Mouse (Mus musculus): ENCODE measurements at regions not wholly inside any gene's neighbourhood (a gene's known extent, or its start where the extent isn't known, plus 50 kb on each side); places are given as distances from the start of the nearest gene placed in this dataset.
"Not testable (repeated sequence)": the region's sequence is repeated elsewhere in the genome, so short reads cannot be mapped to it uniquely, and the experiment has no call there.

DNA sequence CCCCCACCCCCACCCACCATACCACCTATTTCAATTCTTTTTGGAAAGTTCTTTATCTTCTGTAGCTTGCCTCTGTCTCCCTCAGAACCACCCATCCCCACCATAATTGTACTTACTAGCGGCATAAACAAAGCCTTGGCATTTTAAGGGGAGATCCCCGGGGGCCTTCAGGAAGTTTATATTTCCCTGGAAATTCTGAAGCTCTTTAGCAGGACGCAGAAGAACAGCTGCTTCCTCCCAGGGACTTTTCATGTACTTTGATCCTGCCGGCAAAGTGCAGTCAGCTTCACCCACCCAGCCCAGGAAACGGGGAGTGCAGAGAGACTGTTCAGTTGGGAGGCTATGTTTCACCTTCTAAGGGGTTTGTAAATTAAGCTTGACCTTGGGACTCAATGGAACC lies 545.6 kb upstream of the Tbl1xr1 start:
- DNase-seq = peak; percentile 44 to 77

DNA sequence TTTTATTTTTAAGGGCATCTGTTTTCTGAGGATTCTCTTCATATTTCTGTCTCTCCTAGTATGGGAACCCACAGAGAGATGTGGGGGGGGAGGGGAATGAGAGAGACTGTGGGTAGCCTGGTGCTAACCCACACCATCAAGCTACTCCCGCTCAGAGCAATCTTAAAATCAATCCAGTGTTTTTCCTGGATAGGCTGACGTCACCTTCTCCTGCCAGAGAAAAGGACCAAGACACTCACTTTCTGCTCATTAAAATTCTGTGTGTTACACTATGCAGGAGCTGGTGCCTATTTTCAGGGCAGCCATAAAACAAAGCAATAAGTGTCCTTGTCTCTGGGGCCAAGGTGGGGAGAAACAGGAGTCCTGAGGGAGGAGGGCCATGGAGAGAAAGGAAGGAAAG lies 537.3 kb upstream of the Tbl1xr1 start:
- no peak for DNase-seq

DNA sequence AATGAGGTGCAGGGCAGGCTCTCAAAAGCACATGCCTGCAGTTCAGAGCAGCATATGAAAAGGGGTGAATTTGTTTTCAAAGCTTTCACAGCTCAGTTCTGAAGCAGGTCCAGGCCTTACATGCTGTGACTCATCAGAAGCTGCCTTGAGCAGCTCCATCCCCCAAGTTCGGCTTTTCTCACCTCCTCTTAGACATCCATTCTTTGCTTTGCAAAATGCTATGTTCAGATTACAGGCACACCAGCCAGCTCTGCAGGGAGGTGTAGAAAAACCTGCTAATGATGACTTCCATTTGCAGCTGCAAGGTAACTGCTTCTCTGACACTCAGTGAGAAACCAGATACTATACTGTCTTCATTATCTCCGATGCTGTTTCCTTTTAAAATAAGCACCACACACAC lies 532.0 kb upstream of the Tbl1xr1 start:
- DNase-seq = no peak

DNA sequence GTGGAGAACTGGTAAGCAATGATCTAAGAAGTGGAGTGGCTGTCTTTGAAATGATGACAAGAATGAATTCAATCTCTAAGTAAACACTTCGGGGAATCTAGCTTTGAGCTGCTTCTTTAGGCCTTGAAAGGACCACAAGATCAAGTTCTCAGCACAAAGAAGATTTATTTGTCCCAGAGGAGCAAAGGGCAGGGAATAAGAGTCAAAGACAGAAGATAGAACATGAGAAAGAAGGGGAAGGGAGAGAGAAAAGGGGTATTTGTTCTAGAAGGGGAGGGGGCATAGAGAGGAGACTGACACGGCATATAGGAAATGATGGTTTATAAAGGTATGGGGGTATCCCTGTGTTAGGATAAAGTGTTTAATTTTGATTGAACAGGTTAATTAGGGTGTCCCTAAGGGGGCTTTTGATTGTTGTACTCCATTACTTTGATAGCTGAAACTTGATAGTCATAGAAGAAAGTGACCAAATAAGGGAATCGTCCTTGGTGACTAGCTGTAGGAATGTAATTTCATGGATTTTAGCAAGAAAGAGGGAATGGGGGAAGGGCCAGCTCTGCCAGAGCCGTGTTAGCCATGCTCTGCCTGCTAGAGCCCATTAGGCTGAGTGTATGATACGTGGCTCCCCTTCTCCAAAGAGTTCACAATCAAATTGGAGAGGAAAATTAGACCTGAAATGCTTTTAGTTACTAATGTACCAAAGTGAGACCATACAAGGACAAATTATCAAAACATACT lies 531.1 kb upstream of the Tbl1xr1 start:
- DNase-seq = no peak

DNA sequence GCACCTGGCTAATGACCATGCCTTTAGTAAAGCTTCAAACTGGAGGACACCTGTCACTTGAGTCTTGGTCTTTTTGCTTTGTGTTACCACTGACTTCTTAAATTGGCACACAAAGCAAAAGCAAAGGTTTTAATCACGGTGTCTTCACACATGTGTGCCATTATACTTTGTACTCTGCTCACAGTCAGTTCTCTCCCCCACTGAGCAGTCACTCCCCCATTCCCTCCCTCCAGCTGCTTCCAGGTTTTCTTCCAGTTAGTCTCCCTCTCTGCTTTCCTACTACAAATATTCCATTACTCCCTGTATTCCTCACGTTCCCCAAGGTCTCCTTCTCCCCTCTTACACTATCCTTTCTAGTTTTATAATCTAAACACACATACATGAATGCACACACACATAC lies 530.0 kb upstream of the Tbl1xr1 start:
- DNase-seq = no peak

DNA sequence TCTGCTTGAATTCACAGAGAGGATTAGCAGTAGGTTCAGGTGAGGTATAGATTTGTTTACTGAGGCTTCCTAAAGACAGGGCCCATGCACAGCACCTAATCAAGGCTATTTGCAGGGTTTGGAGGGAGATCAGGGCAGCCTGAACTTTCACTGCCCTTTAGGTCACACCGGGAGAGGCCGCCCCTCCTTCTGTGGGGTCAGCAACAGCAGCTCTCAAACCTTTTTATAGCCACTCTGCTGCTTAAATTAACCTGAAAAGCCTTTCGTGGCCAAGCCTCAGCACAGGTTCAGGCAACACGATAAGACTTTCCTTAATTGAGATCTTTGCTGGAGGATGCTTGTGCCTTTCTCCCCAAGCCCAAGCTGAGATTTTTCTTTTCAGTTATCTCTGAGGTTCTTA lies 526.8 kb upstream of the Tbl1xr1 start:
- no peak for DNase-seq

DNA sequence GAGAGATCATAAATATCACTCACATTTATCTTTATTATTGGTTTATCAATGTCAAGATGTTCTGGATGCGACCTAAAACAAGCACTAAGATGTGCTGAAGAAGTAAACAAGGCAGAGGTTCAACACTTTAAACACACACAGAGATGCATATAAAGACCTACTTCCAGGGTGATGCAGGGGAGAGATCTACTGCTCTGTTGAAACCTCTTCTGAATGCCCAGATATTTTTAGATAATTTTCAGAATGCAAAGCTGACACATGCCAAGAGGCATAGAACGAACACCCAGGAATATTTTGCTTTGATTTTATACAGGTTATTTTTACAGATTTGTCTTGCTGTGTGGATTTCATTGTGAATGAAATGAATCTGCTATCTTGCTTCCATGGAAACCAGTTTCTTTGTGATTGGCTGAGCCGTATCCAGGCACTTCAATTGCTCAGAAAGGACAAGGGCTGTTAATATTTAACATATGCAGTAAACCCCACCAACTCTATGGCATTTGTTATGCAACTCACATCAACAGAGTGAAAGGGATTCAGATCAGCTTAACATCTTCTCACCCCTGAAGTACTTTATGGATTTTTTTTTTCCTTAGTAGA lies 523.2 kb upstream of the Tbl1xr1 start:
- DNase-seq = no peak

DNA sequence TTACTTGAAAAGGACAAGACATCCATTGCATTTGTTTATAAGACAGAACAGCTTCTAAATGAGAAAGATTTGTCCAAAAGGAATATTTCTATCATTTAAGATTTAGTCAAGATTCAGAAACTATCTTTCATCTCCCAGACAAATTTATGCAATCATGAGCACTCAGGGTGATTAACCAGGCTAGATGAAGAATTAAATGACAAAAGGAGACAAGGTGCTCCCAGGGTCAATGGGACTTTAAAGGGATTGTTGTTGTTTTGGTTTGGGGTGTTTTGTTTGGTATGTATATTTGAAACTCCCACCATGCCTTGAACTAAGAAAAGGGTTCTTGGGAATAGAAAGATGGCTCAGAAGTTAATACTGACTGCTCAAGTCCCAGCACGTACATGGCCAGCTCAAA lies 522.6 kb upstream of the Tbl1xr1 start:
- no peak for DNase-seq

DNA sequence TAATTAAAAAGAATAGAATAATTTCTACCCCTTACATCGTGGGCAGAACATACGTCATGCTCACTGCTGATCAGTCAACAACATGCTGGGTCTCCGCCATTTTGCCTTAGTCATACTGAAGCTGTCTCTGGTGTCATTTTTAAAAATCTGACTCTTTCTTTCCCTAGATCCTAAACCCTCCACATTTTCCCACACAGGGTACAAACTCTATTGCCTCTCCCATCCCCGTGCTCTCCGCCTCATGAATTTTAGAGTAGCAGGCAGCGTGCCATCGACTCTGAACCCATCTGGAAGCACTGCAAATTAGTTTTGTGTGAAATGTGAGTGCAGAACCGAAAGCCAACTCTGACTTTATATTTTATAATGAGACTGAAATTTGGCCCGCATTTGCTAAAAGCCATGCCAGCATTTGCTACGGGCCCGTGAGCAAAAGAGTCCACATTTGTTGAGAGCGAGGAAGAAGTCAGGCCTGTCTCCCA lies 518.5 kb upstream of the Tbl1xr1 start:
- DNase-seq = peak in 1 of 2 experiments; percentile 29

DNA sequence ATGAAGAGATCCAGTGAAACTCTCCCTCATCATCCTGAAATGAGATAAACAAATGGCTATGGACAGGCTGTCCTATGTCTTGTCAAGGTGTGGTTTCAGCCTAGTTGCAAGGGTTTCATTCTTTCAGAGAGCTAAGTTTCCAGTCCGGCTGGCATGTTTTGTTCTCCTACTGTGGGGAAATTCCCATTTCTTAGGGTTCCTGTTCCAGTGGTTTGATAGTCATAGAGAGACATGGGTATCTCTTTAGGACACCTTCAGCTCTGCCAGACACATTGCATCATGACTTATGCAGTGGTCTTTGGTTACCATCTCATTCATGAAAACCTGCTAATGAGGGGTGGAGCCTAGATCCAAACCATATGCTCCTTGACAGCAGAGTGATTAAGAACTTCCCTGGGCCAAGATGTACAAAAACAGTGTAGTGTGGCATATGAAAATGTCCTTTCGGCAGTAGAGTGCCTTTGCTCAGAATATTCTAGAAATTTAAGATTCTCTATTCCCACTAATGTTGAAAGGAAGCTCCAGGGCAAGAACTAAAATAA lies 513.6 kb upstream of the Tbl1xr1 start:
- no peak for DNase-seq

DNA sequence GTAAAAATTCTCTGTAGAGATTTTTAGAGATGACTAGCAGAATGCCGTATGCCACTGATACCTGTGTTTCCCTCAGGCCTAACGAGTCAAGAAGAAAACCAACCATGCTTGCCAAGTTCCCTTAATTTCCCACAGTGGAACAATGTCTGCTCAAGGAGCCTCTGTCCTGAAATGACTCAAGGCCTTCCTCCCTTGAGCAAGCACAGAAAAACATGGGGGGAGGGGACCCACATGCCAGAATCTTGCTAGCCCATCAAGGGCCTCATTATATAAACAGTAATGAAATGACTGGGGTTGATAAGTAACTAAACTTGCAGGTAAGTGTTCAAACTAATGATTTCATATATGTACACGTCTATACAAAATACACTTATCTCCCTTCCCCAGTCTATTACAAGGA lies 513.0 kb upstream of the Tbl1xr1 start:
- DNase-seq = peak; percentile 11 to 36

DNA sequence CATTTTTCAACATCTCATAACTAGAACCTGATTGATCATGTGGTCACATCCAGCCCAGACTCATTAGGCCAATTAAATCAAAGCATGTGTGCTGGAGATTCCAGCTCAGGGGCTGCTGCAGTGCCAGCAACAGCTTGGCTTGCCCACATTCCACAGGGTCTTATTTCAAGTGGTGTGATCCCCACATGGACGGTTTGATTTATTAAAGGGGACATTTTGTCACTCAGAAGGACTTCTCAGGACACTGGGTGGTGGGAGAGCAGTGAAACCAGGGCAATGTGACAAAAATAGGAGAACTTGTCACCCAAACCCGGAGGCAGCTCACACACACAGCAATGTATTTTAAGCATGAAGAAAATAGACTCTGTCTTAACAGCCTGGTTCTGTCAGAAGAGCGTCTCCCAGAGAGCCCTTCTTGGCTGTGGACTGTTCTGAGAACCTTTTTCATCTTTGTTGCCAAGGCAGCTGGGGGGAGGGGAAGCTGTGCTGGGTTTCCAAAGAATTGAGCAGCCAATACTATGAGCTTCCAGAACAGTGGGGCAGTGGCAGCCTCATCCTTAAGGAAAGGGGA lies 512.2 kb upstream of the Tbl1xr1 start:
- DNase-seq = peak; percentile 68 to 82

DNA sequence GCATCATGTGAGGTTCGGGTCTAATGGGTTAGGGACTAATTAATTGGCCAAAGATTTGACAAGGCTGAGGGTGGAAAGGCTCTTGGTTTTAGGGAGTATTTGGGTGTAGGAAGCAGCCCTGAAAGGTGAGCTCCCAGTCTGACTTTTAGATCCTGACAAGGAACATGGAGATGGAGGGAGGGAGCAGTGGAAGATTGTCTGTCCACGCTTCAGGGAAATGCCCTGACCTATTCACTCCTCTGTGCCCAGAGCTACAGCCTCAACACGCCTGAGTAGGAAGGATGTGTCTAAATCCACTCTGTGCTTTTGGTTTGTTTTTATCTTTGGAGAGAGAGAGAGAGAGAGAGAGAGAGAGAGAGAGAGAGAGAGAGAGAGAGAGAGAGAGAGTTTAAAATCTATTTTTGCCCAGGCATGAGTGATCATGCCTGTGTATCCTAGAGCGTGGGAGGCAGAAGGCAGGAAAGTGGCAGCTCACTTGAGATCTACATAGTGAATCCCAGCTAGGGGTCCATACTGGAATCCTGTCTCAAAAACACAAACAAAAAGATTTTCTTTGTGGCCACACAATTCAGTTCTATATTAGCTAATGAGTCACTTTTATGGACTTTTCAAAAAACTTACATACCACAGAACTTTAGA lies 511.5 kb upstream of the Tbl1xr1 start:
- no peak for DNase-seq

DNA sequence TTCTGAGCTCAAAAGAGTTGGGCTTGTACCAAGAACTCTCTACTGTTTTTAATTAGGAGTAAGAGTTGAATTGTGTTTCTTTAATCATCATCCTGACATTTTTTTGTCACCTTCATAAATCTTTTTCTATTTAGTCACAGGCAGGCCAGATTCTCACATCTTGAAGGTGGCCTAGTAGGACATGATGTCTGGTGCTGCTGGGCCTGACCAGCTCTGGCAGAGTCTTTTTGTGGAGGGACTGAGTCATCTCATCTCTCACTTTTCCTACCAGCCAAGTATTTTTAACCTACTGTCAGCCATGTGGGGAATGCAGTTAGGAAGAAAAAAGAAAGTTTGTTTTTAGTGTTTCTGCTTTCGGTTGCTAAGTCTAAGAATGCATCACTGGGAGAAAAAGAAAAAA lies 506.7 kb upstream of the Tbl1xr1 start:
- no peak for DNase-seq

DNA sequence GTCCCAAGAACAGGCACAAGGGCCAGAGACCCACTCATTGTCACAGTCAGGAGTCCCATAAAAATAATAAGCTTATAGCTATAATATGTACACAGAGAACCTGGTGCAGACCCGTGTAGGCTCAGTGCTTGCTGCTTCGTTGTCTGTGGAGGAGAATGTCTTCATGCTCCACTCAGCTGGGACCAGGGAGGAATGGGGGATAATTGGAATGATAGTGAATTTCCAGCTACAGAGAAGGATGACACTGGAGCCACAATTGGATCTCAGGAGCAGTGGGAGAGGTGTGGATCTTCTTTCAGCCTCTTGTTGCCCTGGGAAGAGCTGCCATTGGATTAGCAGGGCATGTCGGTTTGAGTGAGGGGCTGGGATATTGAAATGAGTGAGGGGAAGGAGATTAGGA lies 497.8 kb upstream of the Tbl1xr1 start:
- no peak for DNase-seq

DNA sequence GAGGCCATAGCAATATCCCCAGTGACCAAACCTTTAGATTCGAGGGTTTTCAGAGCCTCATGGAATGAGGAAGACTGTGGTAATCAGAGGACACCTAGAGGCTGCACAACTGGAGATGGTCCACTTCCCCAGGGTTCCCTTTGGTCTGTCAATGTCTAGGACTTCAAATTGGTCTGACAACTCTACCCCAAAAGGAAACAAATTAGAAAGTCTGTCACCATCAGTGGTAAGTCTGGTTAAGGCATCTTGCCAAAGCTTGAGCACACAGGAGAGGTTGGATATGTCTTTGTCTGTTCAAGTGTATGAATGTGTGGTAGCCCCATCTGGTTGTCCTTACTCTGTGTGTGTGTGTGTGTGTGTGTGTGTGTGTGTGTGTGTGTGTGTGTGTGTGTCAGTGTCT lies 494.3 kb upstream of the Tbl1xr1 start:
- DNase-seq = no peak

DNA sequence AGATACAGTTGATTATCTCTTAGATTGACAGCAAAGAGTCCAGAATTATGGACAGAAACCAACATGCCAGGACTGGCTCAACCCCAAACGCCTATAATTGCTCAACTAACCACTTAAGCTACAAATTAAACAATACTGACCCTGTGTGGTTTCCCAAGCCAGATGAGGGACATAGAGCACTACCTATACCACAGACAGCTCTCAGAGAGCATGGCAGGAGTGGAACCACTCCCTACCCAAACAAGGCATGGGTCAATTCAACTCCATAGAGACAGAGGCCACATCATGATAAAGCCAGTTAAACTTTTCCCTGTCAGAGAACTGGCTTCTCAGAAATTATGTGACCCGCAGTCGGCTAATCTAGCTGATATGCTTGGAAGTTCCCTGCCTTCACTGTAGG lies 490.7 kb upstream of the Tbl1xr1 start:
- DNase-seq = no peak

DNA sequence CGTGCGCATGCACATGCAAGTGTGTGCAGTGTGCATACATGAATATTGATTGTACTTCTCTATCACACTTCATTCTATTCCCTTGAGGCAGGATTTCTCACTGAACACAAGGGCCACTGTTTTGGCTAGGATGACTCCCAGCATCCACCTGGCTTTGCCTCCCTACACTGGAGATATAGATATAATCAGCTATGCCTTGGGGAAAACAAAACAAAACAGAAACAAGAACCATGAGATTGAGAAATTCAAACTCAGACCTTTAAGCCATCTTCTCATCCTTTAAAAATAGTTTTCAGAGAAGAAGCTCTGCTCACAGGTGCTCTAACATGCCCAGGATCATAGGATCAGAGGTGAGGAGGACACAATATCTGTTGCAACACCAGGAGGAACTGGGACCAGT lies 469.6 kb upstream of the Tbl1xr1 start:
- no peak for DNase-seq

DNA sequence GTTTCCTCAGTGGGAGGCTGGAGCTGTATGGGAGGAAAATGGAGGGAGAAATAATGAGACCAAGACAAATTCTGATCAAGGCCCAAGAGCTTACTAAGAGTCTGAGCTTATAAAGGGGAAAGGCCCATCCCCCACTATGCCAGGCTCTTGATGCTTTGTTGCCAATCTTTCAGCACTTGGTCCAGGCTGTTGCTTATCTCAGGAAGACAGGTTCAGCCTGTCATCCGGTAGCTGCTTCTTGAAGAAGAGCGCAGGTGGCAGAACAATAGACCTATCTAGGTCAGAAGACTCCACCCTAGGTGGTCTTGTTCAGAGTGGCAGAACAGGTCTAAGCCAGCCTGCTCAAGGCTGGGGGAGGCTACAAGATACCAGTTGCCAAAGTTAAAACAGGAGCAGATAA lies 466.2 kb upstream of the Tbl1xr1 start:
- no peak for DNase-seq

DNA sequence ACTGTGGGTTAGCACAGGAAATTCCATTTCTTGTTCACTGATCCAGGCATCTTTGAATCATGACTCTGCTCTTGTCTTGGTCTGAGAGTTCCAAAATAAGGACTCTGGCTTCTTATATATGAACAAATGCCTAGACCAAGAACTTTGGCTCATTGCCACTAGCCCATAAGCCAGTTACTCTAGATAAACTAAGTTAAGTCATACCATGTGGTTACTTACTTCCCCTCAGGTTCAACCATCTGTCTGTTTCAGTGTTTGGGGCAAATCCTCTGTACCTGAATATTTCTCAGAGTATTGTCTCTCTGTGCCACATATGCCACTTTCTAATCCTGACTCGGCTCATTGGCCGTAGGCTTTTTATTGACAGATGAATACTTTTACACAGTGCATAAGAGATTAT lies 454.7 kb upstream of the Tbl1xr1 start:
- DNase-seq = no peak

DNA sequence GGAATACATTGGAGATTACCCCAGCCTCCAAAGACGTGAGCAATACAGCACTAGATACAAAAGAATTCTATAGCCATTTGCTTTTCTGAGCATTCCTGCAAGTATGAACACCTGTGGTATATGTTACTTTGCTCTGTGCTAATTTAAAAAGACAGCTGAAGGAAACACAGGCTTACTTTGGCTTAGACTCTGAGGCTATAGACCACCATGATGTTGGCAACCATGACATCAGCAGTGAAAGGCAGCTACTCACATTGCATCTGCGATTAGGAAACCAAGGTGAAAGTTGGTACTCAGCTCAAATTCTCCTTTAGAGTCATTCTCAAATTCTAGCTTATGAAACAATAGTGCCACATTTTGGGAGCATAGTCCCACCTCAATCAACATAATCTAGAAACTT lies 451.4 kb upstream of the Tbl1xr1 start:
- no peak for DNase-seq

DNA sequence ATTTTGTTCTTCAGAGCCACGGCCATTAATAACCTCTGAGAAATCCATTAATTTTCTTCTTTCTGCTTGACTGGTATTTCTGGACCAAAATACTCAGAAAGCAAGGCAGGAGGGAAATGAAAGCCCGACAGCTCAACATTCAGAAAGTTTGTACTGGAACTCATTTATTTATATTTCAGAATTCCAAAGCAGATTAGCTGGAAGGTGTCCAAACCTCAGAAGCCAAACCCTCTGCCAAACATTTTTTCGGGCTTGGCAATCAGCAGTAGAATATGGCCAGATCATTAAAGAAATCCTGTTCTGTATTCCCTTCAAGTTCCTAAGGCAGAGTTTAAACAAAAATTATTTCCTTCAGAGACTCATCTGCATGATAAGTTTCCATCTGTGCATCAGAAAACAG lies 450.4 kb upstream of the Tbl1xr1 start:
- peak; percentile 52 to 54 for DNase-seq

DNA sequence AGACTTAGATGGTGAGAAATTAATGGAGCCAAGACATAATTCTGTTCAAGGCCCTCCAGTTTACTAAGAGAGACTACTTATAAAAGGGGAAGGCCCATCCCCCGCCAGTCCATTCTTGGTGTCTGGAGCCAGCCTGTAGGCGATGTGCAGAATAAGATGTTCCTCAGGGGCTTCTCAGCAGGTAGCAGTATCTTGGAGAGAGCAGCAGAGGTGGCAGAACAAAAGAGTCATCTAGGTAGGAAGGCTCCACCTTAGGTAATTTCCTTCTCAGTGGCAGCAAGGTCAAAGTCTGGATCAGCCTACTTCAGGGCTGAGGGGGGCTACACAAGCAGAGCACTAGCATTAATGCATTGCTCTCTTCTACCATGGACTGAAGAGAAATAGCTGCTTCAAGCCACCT lies 449.4 kb upstream of the Tbl1xr1 start:
- DNase-seq = not testable (repeated sequence)
